Mouse (Mus musculus) urinary bladder, postnatal 36 days (tissue): ENCODE measurements around the gene Dcst2.

Source experiments
- DNase-seq, 2 experiments: peaks; one replicate each; pipeline ENCODE4 v3.0.0; 2022; ENCODE audit warnings: low spot score in 2 of 2, mixed read lengths in 1 of 2

Gene Dcst2

DNA sequence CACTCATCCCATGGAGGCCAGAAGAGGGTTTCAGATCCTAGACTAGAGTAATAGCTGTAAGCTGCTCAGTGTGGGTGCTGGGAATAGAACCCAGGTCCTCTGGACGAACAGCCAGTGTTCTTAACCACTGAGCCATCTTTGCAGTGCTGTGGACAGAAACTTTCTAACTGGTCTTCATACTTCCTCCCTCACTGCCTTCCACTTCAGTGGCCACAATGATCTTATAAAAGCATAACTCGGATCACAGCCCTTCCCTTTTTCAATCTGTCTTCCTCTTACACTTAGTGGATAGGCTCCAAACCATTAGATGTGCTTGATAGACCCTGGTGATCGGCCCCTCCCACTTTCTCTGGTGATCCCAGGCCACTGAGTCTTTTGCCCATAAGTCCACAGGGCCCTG, 1.5 kb upstream of the Dcst2 start:
- no peak for DNase-seq

- no peak for DNase-seq
Measured at GRCm38 (mm10) chr3:89364631-89365030, 2.9 kb downstream of the Dcst2 start.

- DNase-seq, result no peak
Measured at GRCm38 (mm10) chr3:89365153-89365485, 3.3 kb downstream of the Dcst2 start, which contains the start of gene Dcst1. Dcst1 (minus strand) TSS chr3:89365253.

- DNase-seq, result no peak
Measured at GRCm38 (mm10) chr3:89365486-89366414, 4.0 kb downstream of the Dcst2 start.

DNA sequence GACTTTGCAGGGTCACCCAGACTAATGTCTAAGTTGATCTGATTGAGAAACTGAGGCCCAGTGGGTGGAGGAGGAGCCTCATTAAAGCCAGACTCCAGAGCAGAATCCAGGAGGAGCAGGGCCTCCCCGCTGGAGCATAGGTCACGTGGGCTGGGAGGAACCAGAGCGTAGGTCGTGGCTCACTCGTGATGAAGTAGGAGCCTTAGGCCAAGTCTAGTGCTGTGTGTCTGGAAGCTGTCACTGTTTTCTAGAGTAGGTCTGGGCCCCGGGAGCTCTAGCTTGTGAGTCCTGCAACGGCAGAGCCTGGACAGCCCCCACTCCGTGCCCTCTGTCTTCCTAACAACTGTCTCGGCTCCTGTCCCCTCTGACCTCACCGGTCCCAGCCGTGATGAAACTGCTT, 5.6 kb downstream of the Dcst2 start:
- no peak for DNase-seq

- DNase-seq, result no peak
Measured at GRCm38 (mm10) chr3:89373581-89374231, 11.9 kb downstream of the Dcst2 start.

- no peak for DNase-seq
Measured at GRCm38 (mm10) chr3:89377831-89378230, 16.1 kb downstream of the Dcst2 start.

DNA sequence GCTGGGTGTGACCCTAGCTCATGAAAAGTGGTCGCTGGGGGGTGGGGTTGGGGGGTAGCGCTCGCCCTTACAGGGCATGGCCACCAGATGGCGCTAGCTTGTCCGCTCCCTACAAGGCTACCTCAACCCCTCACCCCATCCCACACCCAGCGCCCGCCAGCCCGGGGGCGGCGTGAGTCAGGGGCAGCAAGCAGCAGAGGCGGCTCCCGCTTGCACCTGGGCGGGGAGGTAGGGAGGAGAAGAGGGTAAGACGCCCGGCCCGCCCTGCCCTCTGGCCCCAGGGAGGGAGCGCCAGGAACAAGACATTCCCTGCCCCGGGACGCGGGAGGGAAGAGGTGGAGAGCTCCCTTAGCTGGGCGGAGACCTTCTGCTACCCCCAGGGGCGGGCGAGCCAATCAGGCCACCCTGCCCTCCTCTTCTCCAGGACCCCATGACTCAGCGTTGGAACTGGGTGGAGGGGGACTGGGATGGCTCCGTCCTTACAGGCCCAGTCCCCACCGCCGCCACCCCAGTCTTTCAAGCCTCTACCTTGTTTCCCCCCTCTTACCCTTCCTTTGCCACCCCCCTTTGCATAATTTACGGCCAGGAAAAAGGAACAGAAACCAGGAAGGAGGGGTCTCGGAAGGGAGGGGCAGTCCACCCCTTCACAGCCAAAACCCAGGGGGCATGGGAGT, 16.8 kb downstream of the Dcst2 start:
- peak; percentile 79 to 87 for DNase-seq

DNA sequence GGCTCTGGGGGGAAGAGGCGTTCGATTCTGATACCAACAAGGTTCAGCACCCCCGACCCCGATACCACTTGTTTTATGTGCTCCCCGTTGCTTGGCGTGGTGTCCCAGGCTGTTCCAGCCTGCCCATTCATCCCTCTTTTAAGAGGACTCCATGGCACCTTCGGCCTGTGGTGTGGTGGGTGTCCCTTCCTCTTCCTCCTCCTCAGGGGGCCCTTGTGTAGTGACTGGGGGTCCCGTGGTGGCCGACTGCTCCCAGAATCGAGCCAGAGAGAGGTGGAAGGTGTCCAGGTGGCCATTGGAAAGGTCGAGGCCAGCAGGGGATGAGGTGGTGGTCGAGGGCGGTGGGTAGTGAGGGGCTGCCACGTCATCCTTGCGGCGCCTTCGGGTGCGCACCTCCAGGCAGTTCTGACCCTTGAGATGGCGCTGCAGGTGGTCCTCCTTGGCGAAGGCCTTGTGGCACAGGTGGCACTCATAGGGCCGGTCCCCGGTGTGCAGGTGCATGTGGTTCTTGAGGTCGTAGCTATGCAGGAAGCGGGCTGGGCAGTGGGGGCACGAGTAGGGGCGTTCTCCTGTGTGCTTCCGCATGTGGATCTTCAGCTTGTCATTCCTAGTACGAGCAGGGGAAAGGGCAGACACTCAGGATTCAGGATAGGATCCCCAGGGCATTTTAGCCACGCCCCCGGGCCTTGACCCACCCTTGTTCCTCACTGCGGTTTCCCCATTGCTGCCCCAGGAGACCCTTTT, 17.8 kb downstream of the Dcst2 start:
- peak in 1 of 2 experiments; percentile 48 for DNase-seq

- no peak for DNase-seq
Measured at GRCm38 (mm10) chr3:89380291-89380690, 18.5 kb downstream of the Dcst2 start.

GRCm38 (mm10) chr3:89380711-89381110, 18.9 kb downstream of the Dcst2 start:
- DNase-seq, result no peak

DNA sequence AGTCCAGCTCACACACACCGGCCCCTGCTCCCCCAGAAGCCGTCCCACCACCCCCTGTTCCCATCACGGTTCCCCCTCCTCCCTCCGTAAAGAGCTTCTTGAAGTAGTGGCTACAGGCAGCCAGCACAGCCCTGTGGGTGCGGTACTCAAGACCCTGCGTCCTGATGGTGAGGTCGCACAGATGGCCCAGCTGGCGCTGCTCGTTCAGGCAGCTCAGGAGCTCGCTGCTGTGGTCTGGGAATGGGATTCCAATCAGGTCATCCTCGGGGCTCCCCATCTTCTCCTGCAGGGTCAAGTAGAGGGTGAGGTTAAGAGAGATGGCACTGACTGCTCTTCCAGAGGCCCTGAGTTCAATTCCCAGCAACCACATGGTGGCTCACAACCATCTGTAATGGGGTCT, 19.5 kb downstream of the Dcst2 start:
- no peak for DNase-seq

GRCm38 (mm10) chr3:89382033-89382882, 20.5 kb downstream of the Dcst2 start:
- no peak for DNase-seq

GRCm38 (mm10) chr3:89382950-89383349, 21.2 kb downstream of the Dcst2 start:
- no peak for DNase-seq

- no peak for DNase-seq
Measured at GRCm38 (mm10) chr3:89383651-89384255, 22.0 kb downstream of the Dcst2 start.

DNA sequence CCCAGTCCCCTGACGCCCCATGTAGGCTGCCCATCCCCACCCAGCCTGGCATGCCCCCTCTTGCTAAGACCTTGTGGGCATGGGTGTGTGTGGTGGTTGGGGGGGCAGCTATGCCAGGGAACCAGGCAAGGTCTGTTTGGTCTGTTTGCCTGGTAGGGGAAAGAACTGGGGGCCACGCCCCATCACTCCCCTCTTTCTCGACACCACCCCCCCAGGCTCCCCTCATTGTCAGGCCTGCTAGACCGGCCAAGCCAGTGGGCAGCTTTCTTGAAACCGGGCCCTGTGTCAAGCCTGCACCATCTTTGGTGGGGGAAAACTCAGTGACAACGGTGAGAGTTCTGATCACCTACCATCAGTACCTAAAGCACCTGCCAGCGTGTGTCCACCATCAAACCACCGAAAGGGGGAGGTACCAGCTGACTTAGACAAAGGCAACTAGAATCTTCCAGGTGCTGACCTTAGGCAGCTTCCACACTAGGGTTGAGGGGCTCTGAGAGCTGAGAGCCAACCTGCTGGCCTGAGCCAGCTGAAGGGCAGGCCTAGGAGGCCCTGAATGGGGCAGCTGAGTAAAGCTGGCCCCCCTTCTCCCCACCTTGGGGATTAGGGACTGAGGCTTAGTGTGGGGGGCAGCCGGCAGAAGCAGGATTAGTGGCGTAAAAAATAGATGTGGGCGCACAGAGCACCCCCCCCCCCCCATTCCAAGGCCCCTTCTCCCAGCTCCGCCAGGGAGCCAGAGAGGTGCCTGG, 22.7 kb downstream of the Dcst2 start:
- DNase-seq, result peak in 1 of 2 experiments; percentile 77

DNA sequence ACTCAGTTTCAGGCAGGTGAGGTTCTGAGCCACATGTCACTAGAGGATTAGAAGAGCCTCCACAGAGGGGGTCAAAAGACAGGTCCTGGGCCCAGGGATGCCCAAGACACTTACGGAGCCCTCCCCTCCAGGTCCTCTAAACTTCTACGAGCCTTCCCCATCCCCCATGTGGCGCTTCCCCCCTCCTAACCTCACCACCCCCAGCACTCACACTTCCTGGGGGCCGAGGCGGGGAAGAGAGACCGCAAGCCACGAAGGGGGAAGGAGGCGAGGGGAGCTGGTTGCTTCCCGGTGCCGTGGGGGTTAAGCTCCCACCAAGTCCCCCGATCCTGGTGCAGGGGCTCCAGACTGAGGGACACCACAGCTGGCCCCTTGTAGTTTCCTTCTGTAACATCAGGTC, 23.7 kb downstream of the Dcst2 start:
- no peak for DNase-seq

DNA sequence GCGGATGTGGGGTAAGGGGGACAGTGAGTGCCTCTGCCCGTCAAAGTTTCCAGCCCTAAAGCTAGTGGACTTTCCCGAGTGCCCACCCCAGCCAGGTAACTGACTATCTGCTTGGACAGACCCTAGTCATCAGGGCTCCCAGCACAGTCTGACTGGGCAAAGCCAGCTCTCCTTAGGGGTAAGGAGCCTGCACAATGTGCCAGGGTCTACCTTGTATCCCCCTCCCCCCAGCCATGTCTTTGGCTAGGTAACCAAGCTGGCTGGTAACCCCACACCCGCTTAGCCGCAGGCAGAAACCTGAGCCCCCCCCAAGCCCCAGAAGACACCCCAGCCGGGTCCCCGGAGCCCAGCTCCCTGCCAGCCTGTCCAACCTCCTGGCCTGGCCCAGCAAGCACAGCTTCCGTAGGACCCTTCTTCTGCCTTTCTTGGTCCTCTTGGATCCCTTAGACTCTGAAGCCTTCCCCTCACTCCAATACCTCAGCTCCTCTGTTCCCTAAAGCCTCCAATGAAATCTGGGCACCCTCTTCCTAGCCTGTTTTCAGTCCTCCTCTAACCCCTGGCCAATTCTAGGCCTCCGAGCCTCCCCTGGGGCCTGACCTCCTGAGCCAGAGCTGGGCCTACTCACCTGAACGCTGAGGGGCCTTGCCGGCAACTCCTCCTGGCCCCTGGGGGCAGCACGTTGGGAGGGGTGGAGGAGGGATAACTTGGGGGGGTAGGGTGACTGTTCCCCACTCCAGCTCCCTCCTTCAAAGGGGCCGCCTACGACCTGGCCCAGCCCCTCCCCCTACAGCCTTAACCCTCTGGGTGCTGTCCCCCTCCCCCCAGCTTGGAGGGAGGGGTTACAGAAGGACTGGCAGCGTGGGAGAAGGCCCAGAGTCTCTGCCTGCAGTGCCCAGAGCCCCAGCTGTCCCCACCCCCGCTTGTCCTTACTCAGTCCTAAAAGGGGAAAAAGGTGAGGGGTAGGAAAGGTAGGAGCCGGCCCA, 25.0 kb downstream of the Dcst2 start:
- no peak for DNase-seq
